Comparison of ENCODE assay signal across 9 mouse cellular contexts in the genomic region with DNA sequence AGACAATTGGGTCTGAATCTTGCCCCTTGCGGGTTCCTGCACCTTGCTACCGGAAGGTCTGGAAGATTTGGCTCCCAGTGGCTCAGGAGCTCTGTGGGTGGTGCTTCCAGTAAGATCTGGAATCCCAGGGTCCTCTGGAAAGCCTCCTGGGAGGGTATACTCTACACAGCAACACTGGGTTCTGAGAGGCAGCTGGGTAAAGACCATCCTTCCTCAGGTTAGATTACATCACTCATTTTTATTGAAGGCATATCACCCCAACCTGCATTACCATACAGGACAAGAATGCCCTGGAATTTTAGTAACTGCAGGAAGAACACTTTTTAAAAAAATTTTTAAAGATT. TPM values are rescaled to one million over a fixed set of nuclear protein-coding genes. Genes with fewer than 3 reads are reported as not detected.
DNase-seq lines count a peak whose midpoint lies in the region; ATAC-seq and TF ChIP-seq lines count a peak whose summit lies in the region.
"Had no signal": no experiment of that assay in that cellular context is flagged by ENCODE, and none has a peak within 500 bp of the region (broad histone marks: within the 10 kb centered on the region; RNA-seq: fewer than 3 reads in every experiment).

No protein-coding gene starts in this region.

- H3K9me3 ChIP-seq in embryonic facial prominence, embryonic 14.5 days (ENCODE audit: control insufficient read depth, low read length), result no peaks in the 10 kb centered on the region
- no peaks in the 10 kb centered on the region for H3K9me3 ChIP-seq in intestine, embryonic 15.5 days
- H3K9me3 ChIP-seq in neural tube, embryonic 12.5 days, result no peaks in the 10 kb centered on the region

- no peak for TF ChIP-seq CTCF in layer of hippocampus, adult 2 months (conservative IDR thresholded peaks at IDR 0.05)

- H3K27ac ChIP-seq in layer of hippocampus, adult 2 months, result peak overlapping the region; percentile 93
- H3K27ac ChIP-seq in embryonic facial prominence, embryonic 14.5 days (replicated peaks; ENCODE audit: low read depth, low read length), result no peak overlapping the region
- no peak overlapping the region for H3K27ac ChIP-seq in intestine, embryonic 15.5 days
- no peak overlapping the region for H3K27ac ChIP-seq in neural tube, embryonic 12.5 days

- no peaks in the 10 kb centered on the region for H3K4me1 ChIP-seq in embryonic facial prominence, embryonic 14.5 days (ENCODE audit: control insufficient read depth, insufficient read depth, low read length)
- peaks cover 4% of the 10 kb centered on the region; the same call in 1 of the 2 replicates for H3K4me1 ChIP-seq in intestine, embryonic 15.5 days (replicated peaks)
- H3K4me1 ChIP-seq in neural tube, embryonic 12.5 days, result no peaks in the 10 kb centered on the region

- no peak for DNase-seq in layer of hippocampus, adult 2 months (ENCODE audit: low spot score in 2 of 2)
- no peak for DNase-seq in layer of hippocampus, adult 11-12 months (ENCODE audit: low spot score)
- no peak for DNase-seq in embryonic facial prominence, embryonic 14.5 days (ENCODE audit: low spot score)
- no peak for DNase-seq in adrenal gland, adult 18-20 months (ENCODE audit: low spot score in 2 of 2)
- DNase-seq in urinary bladder, postnatal 36 days (ENCODE audit: low spot score in 2 of 2), result no peak
- no peak for DNase-seq in kidney, adult 18-20 months

- peak overlapping the region; percentile 60 for H3K9ac ChIP-seq in embryonic facial prominence, embryonic 14.5 days (ENCODE audit: low read depth, low read length)
- H3K9ac ChIP-seq in intestine, embryonic 15.5 days, result peak overlapping the region; percentile 43
- peak overlapping the region; percentile 26 for H3K9ac ChIP-seq in neural tube, embryonic 12.5 days

- ATAC-seq in embryonic facial prominence, embryonic 14.5 days (ENCODE audit: low read depth), result peak; percentile 50; the same call in 1 of the 2 replicates
- 0 out of 2 replicates have a peak, but pooled peaks have one; percentile 17 for ATAC-seq in intestine, embryonic 15.5 days
- 0 out of 2 replicates have a peak, but pooled peaks have one; percentile 33 for ATAC-seq in neural tube, embryonic 12.5 days (ENCODE audit: low FRiP score, low read depth)

- H3K4me3 ChIP-seq in layer of hippocampus, adult 2 months, result peak overlapping the region; percentile 63
- peak overlapping the region; percentile 40 for H3K4me3 ChIP-seq in embryonic facial prominence, embryonic 14.5 days (ENCODE audit: low read depth, low read length)
- peak overlapping the region; percentile 38 for H3K4me3 ChIP-seq in intestine, embryonic 15.5 days (replicated peaks)
- peak overlapping the region; percentile 21; the same call in 1 of the 2 replicates for H3K4me3 ChIP-seq in neural tube, embryonic 12.5 days

- WGBS in embryonic facial prominence, embryonic 14.5 days, result 38% methylated on average over 2 of the region's 2 CpGs
- 22% methylated on average over 2 of the region's 2 CpGs for WGBS in intestine, embryonic 15.5 days
- 63% methylated on average over 2 of the region's 2 CpGs for WGBS in neural tube, embryonic 12.5 days

- no peaks in the 10 kb centered on the region for H3K36me3 ChIP-seq in embryonic facial prominence, embryonic 14.5 days (ENCODE audit: control insufficient read depth, insufficient read depth, low read length)
- no peaks in the 10 kb centered on the region for H3K36me3 ChIP-seq in intestine, embryonic 15.5 days
- no peaks in the 10 kb centered on the region for H3K36me3 ChIP-seq in neural tube, embryonic 12.5 days

- peak overlapping the region; percentile 57 for H3K4me2 ChIP-seq in embryonic facial prominence, embryonic 14.5 days (ENCODE audit: low read depth, low read length)
- H3K4me2 ChIP-seq in intestine, embryonic 15.5 days (replicated peaks), result peak overlapping the region; percentile 67
- peak overlapping the region; percentile 56 for H3K4me2 ChIP-seq in neural tube, embryonic 12.5 days (replicated peaks)

- H3K27me3 ChIP-seq in embryonic facial prominence, embryonic 14.5 days (replicated peaks; ENCODE audit: control insufficient read depth, insufficient read depth, low read length), result peaks cover 10% of the 10 kb centered on the region; the same call in 1 of the 2 replicates
- H3K27me3 ChIP-seq in intestine, embryonic 15.5 days (replicated peaks), result no peaks in the 10 kb centered on the region
- H3K27me3 ChIP-seq in neural tube, embryonic 12.5 days (replicated peaks), result no peaks in the 10 kb centered on the region

RNA-seq across cellular contexts. Expression of gene Sln, which starts 20.1 kb away (rescaled TPM):
- under 1 TPM; 0.37 to 0.64 TPM for total RNA-seq in layer of hippocampus, adult 2 months (2021)
- polyA plus RNA-seq in embryonic facial prominence, embryonic 14.5 days (2014; fragmentation: Nextera tagmentation; extraction: Ambion mirVana), result 177 and 295 TPM in 2 replicates
- 0.66 and 1.3 TPM in 2 replicates for polyA plus RNA-seq in intestine, embryonic 15.5 days (2015; fragmentation: Nextera tagmentation; extraction: Ambion mirVana)
- 4.8 and 8.2 TPM in 2 replicates for polyA plus RNA-seq in neural tube, embryonic 12.5 days (2016; fragmentation: Nextera tagmentation; extraction: Ambion mirVana)
- under 1 TPM in 1 of 2 experiments, not detected in 1; 0.29 TPM for total RNA-seq in adrenal gland, adult 18-20 months (2021)
- total RNA-seq: hematopoietic stem cell, adult 5-6 weeks had no signal

RNA-seq across cellular contexts. Expression of gene Slc35f2, which starts 58.5 kb away (rescaled TPM):
- 1 to 10 TPM; 4.7 to 5.0 TPM for total RNA-seq in layer of hippocampus, adult 2 months (2021)
- polyA plus RNA-seq in embryonic facial prominence, embryonic 14.5 days (2014; fragmentation: Nextera tagmentation; extraction: Ambion mirVana), result 4.3 and 4.7 TPM in 2 replicates
- 21.0 and 22.1 TPM in 2 replicates for polyA plus RNA-seq in intestine, embryonic 15.5 days (2015; fragmentation: Nextera tagmentation; extraction: Ambion mirVana)
- 6.6 and 7.6 TPM in 2 replicates for polyA plus RNA-seq in neural tube, embryonic 12.5 days (2016; fragmentation: Nextera tagmentation; extraction: Ambion mirVana)
- total RNA-seq in adrenal gland, adult 18-20 months (2021), result 1 to 10 TPM in 1 of 2 experiments, under 1 TPM in 1; 0.70 to 1.2 TPM

Comparison
In these comparisons a context has a peak if more than half of its experiments do, and no peak if none do; other contexts are left out.
1. RNA of gene Sln, which starts 20.1 kb away (polyA plus RNA-seq): 177 to 295 TPM in embryonic facial prominence, embryonic 14.5 days; 4.8 to 8.2 TPM in neural tube, embryonic 12.5 days and 0.66 to 1.3 TPM in intestine, embryonic 15.5 days; every median in the first group is over 10 times any median in the second.
2. Peak in every context shown above with its lines, with median percentiles within 50 percentile points of each other: H3K4me3 ChIP-seq, ATAC-seq, H3K4me2 ChIP-seq and H3K9ac ChIP-seq.